Mouse (Mus musculus) forebrain, postnatal 0 days (tissue): ENCODE data around the gene Cep164. TPM values are rescaled to one million over a fixed set of nuclear protein-coding genes. Genes with fewer than 3 reads are reported as not detected.

Experiments used
- ATAC-seq: fragments of 200-750 bp; cut with Nextera tagmentation; 2 replicates; pipeline ENCODE4 v1.8.0; 2017; ENCODE audit warnings: mild to moderate bottlenecking, moderate library complexity
- DNase-seq: peaks from one replicate; pipeline ENCODE4 v3.0.0-alpha.2; 2015
- H3K27ac ChIP-seq: fragments of 300-500 bp; sonication (generic); 2 replicates; pipeline ENCODE4 v1.5.1; 2014; ENCODE audit warnings: low read depth, mild to moderate bottlenecking, antibody characterized with exemption, low read length, moderate library complexity, mixed read lengths
- H3K27me3 ChIP-seq: fragments of 300-500 bp; sonication (generic); 2 replicates; pipeline ENCODE4 v1.6.1; 2014; ENCODE audit warnings: mild to moderate bottlenecking, low read length, mixed read lengths; ENCODE audit not compliant: insufficient read depth
- H3K36me3 ChIP-seq: fragments of 300-500 bp; sonication (generic); 2 replicates; pipeline ENCODE4 v1.6.1; 2014; ENCODE audit warnings: mild to moderate bottlenecking, moderate library complexity; ENCODE audit not compliant: insufficient read depth
- H3K4me1 ChIP-seq: fragments of 300-500 bp; sonication (generic); 2 replicates; pipeline ENCODE4 v1.6.1; 2014; ENCODE audit warnings: antibody characterized with exemption; ENCODE audit not compliant: insufficient read depth
- H3K4me2 ChIP-seq: fragments of 300-500 bp; sonication (generic); 2 replicates; pipeline ENCODE4 v1.6.1; 2014; ENCODE audit warnings: low read depth, mild to moderate bottlenecking, moderate library complexity
- H3K4me3 ChIP-seq: fragments of 300-500 bp; sonication (generic); 2 replicates; pipeline ENCODE4 v1.5.1; 2014; ENCODE audit warnings: low read depth, low read length, mixed read lengths
- H3K9ac ChIP-seq: fragments of 300-500 bp; sonication (generic); 2 replicates; pipeline ENCODE4 v1.6.1; 2014; ENCODE audit warnings: mild to moderate bottlenecking
- H3K9me3 ChIP-seq: fragments of 300-500 bp; sonication (generic); 2 replicates; pipeline ENCODE4 v1.6.1; 2016; ENCODE audit warnings: low read length
- CTCF ChIP-seq: sonication (generic); IDR thresholded peaks from 2 replicates; pipeline ENCODE4 v1.5.1; 2016; ENCODE audit warnings: antibody characterized with exemption, control low read depth, low read depth
- whole genome bisulfite sequencing: fragments of 180-500 bp; shearing (Covaris S2); extraction: QIAGEN DNeasy Blood & Tissue Kit; methylation state at CpG from one replicate; pipeline ENCODE4 v1.1.7; 2014; 5-methylcytosine and 5-hydroxymethylcytosine counted together
- polyA plus RNA-seq: library from polyadenylated mRNA; unstranded; fragments of >200 nt; fragmentation: Nextera tagmentation; extraction: Ambion mirVana; gene quantifications from 2 replicates; pipeline ENCODE4 v1.2.1, GENCODE M21; 2015
- total RNA-seq: library from RNA; depleted of rRNA; stranded (reverse); fragments of >200 nt; gene quantifications from 2 replicates; pipeline ENCODE4 v1.2.3, GENCODE M21; 2014

The Cep164 gene
- total and polyA plus RNA-seq, 2 experiments from 2014 or later = 10.4 to 22.0 TPM

DNA sequence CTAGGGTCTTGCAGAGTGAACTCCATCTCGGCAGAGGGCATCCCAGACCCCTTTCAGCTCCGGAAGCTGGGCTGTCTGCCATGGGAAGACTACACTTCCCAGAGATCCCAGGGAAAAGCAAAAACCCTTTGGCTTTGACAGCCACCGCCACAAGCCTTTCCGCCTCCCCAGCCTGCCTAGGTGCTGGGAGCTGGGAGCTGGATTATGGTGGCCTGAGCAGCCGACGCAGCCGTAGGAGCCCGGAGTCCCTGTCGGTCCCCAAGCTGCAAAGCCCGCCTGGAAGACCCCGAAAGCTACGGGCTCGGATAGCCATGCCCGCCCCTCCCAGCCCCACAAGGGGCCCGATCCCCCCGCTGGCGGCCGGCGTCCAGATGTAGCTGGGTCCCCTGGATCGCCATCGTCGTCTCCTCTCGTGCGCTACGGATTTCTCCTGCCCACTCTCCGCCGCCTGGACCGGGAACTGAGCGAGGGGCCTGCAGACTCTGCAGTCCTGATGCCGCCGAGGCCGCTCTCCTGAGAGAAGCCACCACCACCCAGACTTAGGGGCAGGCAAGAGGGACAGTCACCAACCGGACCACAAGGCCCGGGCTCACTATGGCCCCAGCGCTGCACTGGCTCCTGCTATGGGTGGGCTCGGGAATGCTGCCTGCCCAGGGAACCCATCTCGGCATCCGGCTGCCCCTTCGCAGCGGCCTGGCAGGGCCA lies 10.1 kb upstream of the Cep164 start, which contains the start of gene Bace1:
TSS of gene Bace1 (plus strand) at position 147 of the 705 bp plus-strand sequence.
- peak within 1 kb of the TSS; percentile 92 for H3K4me2 ChIP-seq
- DNase-seq (peak; percentile 95), ATAC-seq (peak; percentile 95)
- WGBS = under 1% methylated on average over 40 of the region's 40 CpGs
- H3K36me3 ChIP-seq = no peaks in the 10 kb centered on the region
- H3K4me3 ChIP-seq = peak within 1 kb of the TSS; percentile 90
- peaks cover 29% of the 10 kb centered on the region for H3K4me1 ChIP-seq
- H3K9ac ChIP-seq = peak within 1 kb of the TSS; percentile 91
- H3K27ac ChIP-seq = peak within 1 kb of the TSS; percentile 85
- H3K9me3 ChIP-seq = no peaks in the 10 kb centered on the region
- peak; percentile 69 for TF ChIP-seq CTCF
- H3K27me3 ChIP-seq = no peaks in the 10 kb centered on the region

DNA sequence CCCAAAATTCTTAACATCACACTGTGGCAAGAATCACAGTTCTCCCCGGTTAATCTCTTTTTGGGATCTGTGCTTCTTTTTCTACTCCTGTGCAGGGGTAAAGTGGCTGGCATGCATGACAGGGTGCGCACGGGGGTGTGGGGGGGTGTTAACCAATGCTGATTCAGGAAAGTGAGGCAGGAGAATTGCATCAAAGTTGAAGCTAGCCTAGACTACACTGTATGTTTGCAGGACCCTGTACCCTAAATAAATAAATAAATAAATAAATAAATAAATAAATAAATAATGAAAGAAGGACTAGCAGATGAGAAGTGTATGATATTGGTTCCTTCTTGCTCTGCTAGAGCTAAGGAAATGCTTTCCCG lies 9.6 kb upstream of the Cep164 start:
- no peak overlapping the region for H3K27ac ChIP-seq
- peak overlapping the region; percentile 92 for H3K4me2 ChIP-seq
- H3K27me3 ChIP-seq = no peaks in the 10 kb centered on the region
- DNase-seq (no peak), ATAC-seq (peak; percentile 28; the same call in 1 of the 2 replicates)
- no peak for TF ChIP-seq CTCF
- peaks cover 29% of the 10 kb centered on the region for H3K4me1 ChIP-seq
- H3K9ac ChIP-seq = peak overlapping the region; percentile 91; the same call in 1 of the 2 replicates
- H3K4me3 ChIP-seq = peak overlapping the region; percentile 90
- H3K36me3 ChIP-seq = no peaks in the 10 kb centered on the region
- 26% methylated on average over 4 of the region's 4 CpGs for WGBS
- H3K9me3 ChIP-seq = no peaks in the 10 kb centered on the region

DNA sequence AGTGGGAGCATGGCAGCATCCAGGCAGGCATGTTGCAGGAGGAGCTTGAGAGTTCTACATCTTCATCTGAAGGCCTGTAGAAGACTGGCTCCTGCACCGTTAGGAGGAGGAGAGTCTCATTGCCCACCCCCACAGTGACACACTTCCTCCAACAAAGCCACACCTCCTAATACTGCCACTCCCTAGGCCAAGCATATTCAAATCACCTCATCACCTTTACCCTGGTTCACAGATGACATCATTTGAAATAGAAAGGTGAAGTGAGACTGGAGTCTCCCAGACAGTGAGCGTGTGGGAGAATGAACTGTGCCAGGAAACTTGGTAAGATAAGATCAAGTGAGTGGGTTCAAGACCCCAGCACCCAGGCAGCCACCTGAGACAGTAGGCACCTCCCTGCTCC lies 5.0 kb upstream of the Cep164 start:
- Histone ChIP-seq H3K4me2 (no peak overlapping the region), H3K4me1 (no peaks in the 10 kb centered on the region), H3K27me3 (no peaks in the 10 kb centered on the region), H3K9ac (no peak overlapping the region), H3K9me3 (no peaks in the 10 kb centered on the region), H3K4me3 (no peak overlapping the region), H3K27ac (no peak overlapping the region), H3K36me3 (no peaks in the 10 kb centered on the region)
- no peak for ATAC-seq
- 77% methylated on average over 2 of the region's 2 CpGs for WGBS
- TF ChIP-seq CTCF = no peak
- DNase-seq = no peak

DNA sequence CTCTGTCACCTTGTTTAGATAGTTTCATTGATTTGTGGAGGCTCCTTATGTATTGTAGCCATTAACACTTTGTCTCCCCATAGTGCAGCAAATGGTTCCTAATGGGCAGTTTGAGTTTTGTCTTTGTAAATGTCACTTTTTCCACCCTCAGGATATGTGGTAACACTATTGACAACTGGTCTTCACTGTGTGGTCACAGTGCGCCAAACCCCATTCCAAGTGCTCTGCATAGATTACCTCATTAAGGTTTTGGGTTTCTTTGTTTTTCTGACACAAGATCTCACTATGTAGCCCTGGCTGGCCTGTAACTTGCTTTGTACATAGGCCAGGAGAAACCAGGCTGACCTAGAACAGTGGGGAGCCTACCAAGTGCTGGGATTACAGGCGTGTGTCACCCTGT lies 4.4 kb upstream of the Cep164 start:
- no peak overlapping the region for H3K4me2 ChIP-seq
- no peak overlapping the region for H3K27ac ChIP-seq
- WGBS = 83% methylated on average over 2 of the region's 2 CpGs
- no peak for TF ChIP-seq CTCF
- H3K9ac ChIP-seq = no peak overlapping the region
- no peak overlapping the region for H3K4me3 ChIP-seq
- ATAC-seq = no peak
- H3K4me1 ChIP-seq = no peaks in the 10 kb centered on the region
- H3K27me3 ChIP-seq = no peaks in the 10 kb centered on the region
- H3K9me3 ChIP-seq = no peaks in the 10 kb centered on the region
- H3K36me3 ChIP-seq = no peaks in the 10 kb centered on the region
- DNase-seq = no peak

DNA sequence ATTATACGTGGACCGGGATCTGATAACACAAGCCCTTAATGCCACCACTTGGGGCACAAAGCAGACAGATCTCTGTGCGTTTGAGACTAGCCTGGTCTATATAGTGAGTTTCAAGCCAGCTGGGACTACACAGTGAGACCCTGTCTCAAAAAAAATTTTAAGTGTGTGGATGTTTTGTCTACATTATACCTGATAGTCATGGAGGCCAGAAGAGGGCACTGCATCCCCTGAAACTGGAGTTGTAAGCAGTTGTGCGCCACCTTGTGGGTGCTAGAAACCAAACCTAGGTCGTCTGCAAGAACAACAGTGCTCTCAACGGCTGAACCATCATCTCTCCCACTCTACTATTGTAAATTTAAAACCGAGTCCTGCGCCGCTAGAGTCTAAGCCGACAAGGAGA lies 616 bp upstream of the Cep164 start:
- no peaks in the 10 kb centered on the region for H3K36me3 ChIP-seq
- peak overlapping the region; percentile 86 for H3K4me2 ChIP-seq
- peak; percentile 92 for DNase-seq
- 26% methylated on average over 10 of the region's 10 CpGs for WGBS
- peaks cover 6% of the 10 kb centered on the region; the same call in 1 of the 2 replicates for H3K4me1 ChIP-seq
- ATAC-seq = peak; percentile 77
- H3K27me3 ChIP-seq = no peaks in the 10 kb centered on the region
- peak overlapping the region; percentile 73 for H3K4me3 ChIP-seq
- H3K9ac ChIP-seq = no peak overlapping the region
- H3K9me3 ChIP-seq = no peaks in the 10 kb centered on the region
- TF ChIP-seq CTCF = peak; percentile 97
- no peak overlapping the region for H3K27ac ChIP-seq

DNA sequence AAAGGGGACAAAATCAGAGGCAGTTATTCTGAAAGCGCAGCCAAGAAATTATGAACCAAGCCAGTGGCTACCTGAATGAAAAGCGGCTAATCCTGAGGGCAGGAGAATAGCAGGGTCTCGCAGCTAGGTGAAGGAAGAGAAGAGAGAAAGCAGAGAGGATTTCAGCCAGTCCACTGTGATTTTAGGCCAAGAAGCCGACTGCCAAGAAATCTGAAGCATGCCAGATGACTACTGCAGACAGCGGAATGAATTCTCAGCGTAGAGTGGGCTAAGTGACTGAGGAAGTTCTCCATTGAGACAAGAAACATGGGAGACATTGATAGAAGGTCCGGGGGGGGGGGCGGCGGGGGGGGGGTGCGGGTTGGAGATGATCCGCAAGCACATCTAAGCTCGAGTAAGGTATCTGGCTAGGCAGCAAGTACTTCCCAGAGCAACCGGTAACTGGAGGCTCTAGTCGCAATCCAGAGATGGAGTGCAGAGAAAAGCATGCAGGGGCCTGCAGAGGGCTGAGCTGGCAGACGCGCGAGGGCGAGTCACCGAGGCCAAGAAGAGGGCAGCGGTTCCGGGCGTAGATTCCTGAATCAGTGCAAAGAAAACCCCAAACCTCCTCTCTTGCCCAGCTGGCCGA lies 714 bp downstream of the Cep164 start:
- peak; percentile 13 for DNase-seq
- peak overlapping the region; percentile 86 for H3K4me2 ChIP-seq
- H3K9me3 ChIP-seq = no peaks in the 10 kb centered on the region
- 0 out of 2 replicates have a peak, but pooled peaks cover 6% of the 10 kb centered on the region for H3K36me3 ChIP-seq
- 3% methylated on average over 21 of the region's 23 CpGs for WGBS
- no peak for TF ChIP-seq CTCF
- H3K4me3 ChIP-seq = peak overlapping the region; percentile 73
- H3K4me1 ChIP-seq = peaks cover 6% of the 10 kb centered on the region; the same call in 1 of the 2 replicates
- peak; percentile 19 for ATAC-seq
- peak overlapping the region; percentile 74 for H3K27ac ChIP-seq
- peak overlapping the region; percentile 68 for H3K9ac ChIP-seq
- no peaks in the 10 kb centered on the region for H3K27me3 ChIP-seq

DNA sequence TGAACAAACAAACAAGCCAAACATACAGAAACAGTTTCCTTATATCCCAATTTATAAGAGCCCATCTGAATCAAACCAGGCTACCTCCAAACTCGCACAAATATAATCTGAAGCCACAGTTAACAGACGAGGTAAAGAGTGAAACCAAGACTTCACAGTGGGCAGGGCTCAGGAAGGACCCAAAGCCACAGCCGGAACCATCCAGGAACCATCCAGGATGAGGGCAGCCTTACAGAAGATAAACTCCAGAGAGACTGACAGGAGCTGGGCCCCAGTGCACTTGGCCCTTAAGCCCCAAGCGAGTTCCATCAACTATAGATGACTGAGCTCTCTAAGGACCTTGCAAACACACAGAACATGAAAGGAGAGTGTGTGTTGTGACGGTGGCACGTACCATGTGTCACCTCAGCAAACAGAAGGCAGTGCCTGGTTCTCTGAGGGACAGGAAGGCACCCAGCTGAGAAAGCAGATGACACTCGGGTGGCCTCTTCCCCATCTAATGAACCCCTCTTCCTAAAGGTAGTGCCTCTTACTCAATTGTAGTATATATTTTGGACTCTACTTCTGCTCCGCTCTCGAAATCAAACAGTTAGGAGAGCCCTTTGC lies 10.0 kb downstream of the Cep164 start:
- TF ChIP-seq CTCF = no peak
- ATAC-seq (no peak), DNase-seq (no peak)
- 88% methylated on average over 9 of the region's 9 CpGs for WGBS
- no peak overlapping the region for H3K4me2 ChIP-seq
- no peak overlapping the region for H3K27ac ChIP-seq
- peaks cover 14% of the 10 kb centered on the region for H3K36me3 ChIP-seq
- no peak overlapping the region for H3K9ac ChIP-seq
- H3K4me1 ChIP-seq = no peaks in the 10 kb centered on the region
- no peaks in the 10 kb centered on the region for H3K27me3 ChIP-seq
- H3K4me3 ChIP-seq = no peak overlapping the region
- no peaks in the 10 kb centered on the region for H3K9me3 ChIP-seq
